ENCODE assay signal across 20 mouse cellular contexts in the genomic region with DNA sequence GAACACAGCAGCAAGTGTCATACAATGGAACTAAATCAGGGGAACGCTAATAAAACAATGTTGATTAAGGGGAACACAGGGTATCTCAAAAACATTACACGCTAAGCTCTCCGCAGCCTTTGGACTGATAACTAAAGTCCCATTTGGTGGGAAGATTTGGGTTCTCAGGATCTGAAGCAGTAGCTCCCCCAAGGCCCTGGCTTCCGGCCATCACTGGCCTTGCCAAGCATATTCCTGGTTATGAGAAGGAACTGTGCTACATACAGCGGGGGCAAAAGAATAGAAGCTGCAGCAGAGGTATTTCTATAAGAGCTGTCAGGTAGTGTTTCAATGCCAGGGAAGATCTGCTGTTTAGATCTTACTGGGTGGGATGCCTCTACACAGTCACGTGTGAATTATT. TPM values are rescaled to one million over a fixed set of nuclear protein-coding genes. Genes with fewer than 3 reads are reported as not detected.
DNase-seq lines count a peak whose midpoint lies in the region; ATAC-seq and TF ChIP-seq lines count a peak whose summit lies in the region.
"Had no signal": no experiment of that assay in that cellular context is flagged by ENCODE, and none has a peak within 500 bp of the region (broad histone marks: within the 10 kb centered on the region; RNA-seq: fewer than 3 reads in every experiment).

No protein-coding gene starts in this region.

- no peaks in the 10 kb centered on the region for H3K9me3 ChIP-seq in kidney, embryonic 14.5 days (ENCODE audit: control insufficient read depth, low read length)
- H3K9me3 ChIP-seq in limb, embryonic 10.5 days (replicated peaks): no peaks in the 10 kb centered on the region
- H3K9me3 ChIP-seq in forebrain, postnatal 0 days (ENCODE audit: low read length): no peaks in the 10 kb centered on the region
- H3K9me3 ChIP-seq: forebrain, embryonic 10.5 days; heart, embryonic 12.5 days; hindbrain, embryonic 12.5 days; stomach, embryonic 15.5 days had no signal

- H3K4me1 ChIP-seq in kidney, embryonic 14.5 days (ENCODE audit: control insufficient read depth, insufficient read depth, low read length): peaks cover 13% of the 10 kb centered on the region
- H3K4me1 ChIP-seq in limb, embryonic 10.5 days: peaks cover 22% of the 10 kb centered on the region
- H3K4me1 ChIP-seq in forebrain, postnatal 0 days (ENCODE audit: insufficient read depth): peaks cover 12% of the 10 kb centered on the region

- H3K27me3 ChIP-seq in kidney, embryonic 14.5 days (ENCODE audit: control insufficient read depth, insufficient read depth, low read length): no peaks in the 10 kb centered on the region
- no peaks in the 10 kb centered on the region for H3K27me3 ChIP-seq in limb, embryonic 10.5 days (ENCODE audit: low read depth, poor library complexity, severe bottlenecking)
- H3K27me3 ChIP-seq in forebrain, postnatal 0 days (ENCODE audit: insufficient read depth, low read length): no peaks in the 10 kb centered on the region
- H3K27me3 ChIP-seq: heart, embryonic 12.5 days; hindbrain, embryonic 12.5 days; stomach, embryonic 15.5 days had no signal

- H3K9ac ChIP-seq in kidney, embryonic 14.5 days (ENCODE audit: low read depth, low read length): no peak overlapping the region
- no peak overlapping the region for H3K9ac ChIP-seq in forebrain, postnatal 0 days
- H3K9ac ChIP-seq: heart, embryonic 12.5 days; hindbrain, embryonic 12.5 days; stomach, embryonic 15.5 days had no signal

- TF ChIP-seq CTCF in forebrain, postnatal 0 days (IDR thresholded peaks at IDR 0.05; ENCODE audit: low read depth): no peak

- peaks cover 2% of the 10 kb centered on the region; the same call in 1 of the 2 replicates for H3K36me3 ChIP-seq in kidney, embryonic 14.5 days (ENCODE audit: control insufficient read depth, insufficient read depth, low read length)
- H3K36me3 ChIP-seq in limb, embryonic 10.5 days: peaks cover 20% of the 10 kb centered on the region
- no peaks in the 10 kb centered on the region for H3K36me3 ChIP-seq in forebrain, postnatal 0 days (ENCODE audit: insufficient read depth)
- H3K36me3 ChIP-seq: stomach, embryonic 15.5 days had no signal

- peak; percentile 64 for DNase-seq in kidney, adult 11 months
- DNase-seq in adrenal gland, adult (ENCODE audit: inconsistent age in 2 of 2, low spot score in 1 of 2): peak; percentile 86 to 91
- peak; percentile 86 to 88 for DNase-seq in adrenal gland, postnatal 36 days
- peak; percentile 38 for DNase-seq in ovary, postnatal 14 days (ENCODE audit: low spot score)
- no peak for DNase-seq in limb, embryonic 10.5 days (ENCODE audit: low spot score)
- no peak for DNase-seq in thymus, adult 18-20 months
- no peak for DNase-seq in forebrain, postnatal 0 days
- DNase-seq: cerebellum, adult 18-20 months; gastrocnemius, postnatal 10 days; heart, adult 11 months; heart, postnatal 14 days; lung, adult 18-20 months; thymus, postnatal 25 days had no signal

- H3K27ac ChIP-seq in kidney, embryonic 14.5 days (ENCODE audit: low read depth, low read length): no peak overlapping the region
- H3K27ac ChIP-seq in limb, embryonic 10.5 days: no peak overlapping the region
- H3K27ac ChIP-seq in forebrain, postnatal 0 days (ENCODE audit: low read depth, low read length): no peak overlapping the region
- H3K27ac ChIP-seq: forebrain, embryonic 10.5 days; hindbrain, embryonic 12.5 days; stomach, embryonic 15.5 days had no signal

- 89% methylated on average over 6 of the region's 6 CpGs for WGBS in kidney, embryonic 14.5 days
- WGBS in limb, embryonic 10.5 days: 91% methylated on average over 6 of the region's 6 CpGs
- 90% methylated on average over 6 of the region's 6 CpGs for WGBS in forebrain, postnatal 0 days

- no peak for ATAC-seq in kidney, embryonic 14.5 days (ENCODE audit: low FRiP score, low TSS enrichment)
- no peak for ATAC-seq in forebrain, postnatal 0 days
- ATAC-seq: CD4-positive, CD25-positive, alpha-beta regulatory T cell, adult 4 months had no signal

- no peak overlapping the region for H3K4me3 ChIP-seq in kidney, embryonic 14.5 days (ENCODE audit: low read length)
- H3K4me3 ChIP-seq in limb, embryonic 10.5 days: no peak overlapping the region
- H3K4me3 ChIP-seq in forebrain, postnatal 0 days (ENCODE audit: low read depth, low read length): no peak overlapping the region
- H3K4me3 ChIP-seq: forebrain, embryonic 10.5 days; heart, embryonic 12.5 days; hindbrain, embryonic 12.5 days; stomach, embryonic 15.5 days had no signal

- no peak overlapping the region for H3K4me2 ChIP-seq in kidney, embryonic 14.5 days (replicated peaks; ENCODE audit: low read depth, low read length)
- H3K4me2 ChIP-seq in forebrain, postnatal 0 days (ENCODE audit: low read depth): no peak overlapping the region
- H3K4me2 ChIP-seq: heart, embryonic 12.5 days; hindbrain, embryonic 12.5 days; liver, embryonic 11.5 days; stomach, embryonic 15.5 days had no signal

RNA-seq across cellular contexts. Expression of a gene that starts 1.7 kb away (rescaled TPM):
- polyA plus RNA-seq in kidney, embryonic 14.5 days (2014; fragmentation: Nextera tagmentation; extraction: Ambion mirVana): 730 and 751 TPM in 2 replicates
- 100 to 1,000 TPM; 864 to 917 TPM for total RNA-seq in adrenal gland, postnatal 36 days (2021)
- 694 and 733 TPM in 2 replicates for polyA plus RNA-seq in limb, embryonic 10.5 days (2016; fragmentation: Nextera tagmentation; extraction: Ambion mirVana)
- 596 and 675 TPM in 2 replicates for total RNA-seq in forebrain, postnatal 0 days (2014; rRNA removed)
- 908 and 1,057 TPM in 2 replicates for polyA plus RNA-seq in forebrain, postnatal 0 days (2015; fragmentation: Nextera tagmentation; extraction: Ambion mirVana)

RNA-seq across cellular contexts. Expression of a gene that starts 25.5 kb away (rescaled TPM):
- 224 and 234 TPM in 2 replicates for polyA plus RNA-seq in kidney, embryonic 14.5 days (2014; fragmentation: Nextera tagmentation; extraction: Ambion mirVana)
- 10 to 100 TPM; 29.8 to 35.0 TPM for total RNA-seq in adrenal gland, postnatal 36 days (2021)
- polyA plus RNA-seq in limb, embryonic 10.5 days (2016; fragmentation: Nextera tagmentation; extraction: Ambion mirVana): 334 and 364 TPM in 2 replicates
- 93.3 and 100 TPM in 2 replicates for total RNA-seq in forebrain, postnatal 0 days (2014; rRNA removed)
- polyA plus RNA-seq in forebrain, postnatal 0 days (2015; fragmentation: Nextera tagmentation; extraction: Ambion mirVana): 77.7 and 82.3 TPM in 2 replicates

RNA-seq across cellular contexts. Expression of a gene that starts 32.1 kb away (rescaled TPM):
- 1,503 and 1,977 TPM in 2 replicates for polyA plus RNA-seq in kidney, embryonic 14.5 days (2014; fragmentation: Nextera tagmentation; extraction: Ambion mirVana)
- 100 to 1,000 TPM; 682 to 824 TPM for total RNA-seq in adrenal gland, postnatal 36 days (2021)
- polyA plus RNA-seq in limb, embryonic 10.5 days (2016; fragmentation: Nextera tagmentation; extraction: Ambion mirVana): 1,278 and 1,447 TPM in 2 replicates
- 204 and 235 TPM in 2 replicates for total RNA-seq in forebrain, postnatal 0 days (2014; rRNA removed)
- polyA plus RNA-seq in forebrain, postnatal 0 days (2015; fragmentation: Nextera tagmentation; extraction: Ambion mirVana): 593 and 661 TPM in 2 replicates

RNA-seq across cellular contexts. Expression of a gene that starts 55.0 kb away (rescaled TPM):
- polyA plus RNA-seq in kidney, embryonic 14.5 days (2014; fragmentation: Nextera tagmentation; extraction: Ambion mirVana): 19.7 and 25.5 TPM in 2 replicates
- total RNA-seq in adrenal gland, postnatal 36 days (2021): 10 to 100 TPM; 32.9 to 33.5 TPM
- 36.6 and 38.7 TPM in 2 replicates for polyA plus RNA-seq in limb, embryonic 10.5 days (2016; fragmentation: Nextera tagmentation; extraction: Ambion mirVana)
- 19.6 and 23.0 TPM in 2 replicates for total RNA-seq in forebrain, postnatal 0 days (2014; rRNA removed)
- 16.4 and 21.9 TPM in 2 replicates for polyA plus RNA-seq in forebrain, postnatal 0 days (2015; fragmentation: Nextera tagmentation; extraction: Ambion mirVana)

RNA-seq across cellular contexts. Expression of a gene that starts 55.1 kb away (rescaled TPM):
- 36.9 and 39.6 TPM in 2 replicates for polyA plus RNA-seq in kidney, embryonic 14.5 days (2014; fragmentation: Nextera tagmentation; extraction: Ambion mirVana)
- 10 to 100 TPM; 16.2 to 19.2 TPM for total RNA-seq in adrenal gland, postnatal 36 days (2021)
- 34.0 and 36.3 TPM in 2 replicates for polyA plus RNA-seq in limb, embryonic 10.5 days (2016; fragmentation: Nextera tagmentation; extraction: Ambion mirVana)
- total RNA-seq in forebrain, postnatal 0 days (2014; rRNA removed): 13.2 and 15.2 TPM in 2 replicates
- 5.3 and 5.7 TPM in 2 replicates for polyA plus RNA-seq in forebrain, postnatal 0 days (2015; fragmentation: Nextera tagmentation; extraction: Ambion mirVana)

Comparison
In these comparisons a context has a peak if more than half of its experiments do, and no peak if none do; other contexts are left out.
1. DNase-seq: peak in kidney, adult 11 months (single experiment), adrenal gland, adult (2 of 2), adrenal gland, postnatal 36 days (2 of 2) and ovary, postnatal 14 days (single experiment); none in limb, embryonic 10.5 days (single experiment), thymus, adult 18-20 months (0 of 2) and forebrain, postnatal 0 days (single experiment).